Mouse (Mus musculus): ENCODE data around the gene Sco2. TPM values are rescaled to one million over a fixed set of nuclear protein-coding genes. Genes with fewer than 3 reads are reported as not detected.

Gene Sco2
- polyA plus RNA-seq, 1 experiment from 2014 or later, result 7.4 TPM

GRCm38 (mm10) chr15:89376957-89377356 is 3.3 kb upstream of the Sco2 start, which contains the start of gene Tymp:
Gene Tymp, minus strand, starts transcription at chr15:89377039.
- H3K9ac ChIP-seq (ENCODE audit: low read depth, low read length), result no peak within 1 kb of the TSS
- peak within 1 kb of the TSS; percentile 31 for H3K4me2 ChIP-seq
- H3K27ac ChIP-seq (ENCODE audit: low read depth, low read length), result no peak within 1 kb of the TSS
- peaks cover 43% of the 10 kb centered on the region for H3K27me3 ChIP-seq (ENCODE audit: control insufficient read depth, insufficient read depth, low read length)
- peaks cover 4% of the 10 kb centered on the region for H3K36me3 ChIP-seq (ENCODE audit: control insufficient read depth, insufficient read depth, low read length)
- WGBS (ENCODE audit: insufficient replicate concordance), result 15% methylated on average over 16 of the region's 16 CpGs
- peaks cover 25% of the 10 kb centered on the region for H3K4me1 ChIP-seq (ENCODE audit: control insufficient read depth, insufficient read depth, low read length)
- no peaks in the 10 kb centered on the region for H3K9me3 ChIP-seq (replicated peaks; ENCODE audit: control insufficient read depth, low read length)
- H3K4me3 ChIP-seq (ENCODE audit: low read depth, low read length), result peak within 1 kb of the TSS; percentile 14; the same call in 1 of the 2 replicates
- no peak for ATAC-seq (replicated peaks; ENCODE audit: insufficient number of reproducible peaks, low FRiP score, low TSS enrichment)

DNA sequence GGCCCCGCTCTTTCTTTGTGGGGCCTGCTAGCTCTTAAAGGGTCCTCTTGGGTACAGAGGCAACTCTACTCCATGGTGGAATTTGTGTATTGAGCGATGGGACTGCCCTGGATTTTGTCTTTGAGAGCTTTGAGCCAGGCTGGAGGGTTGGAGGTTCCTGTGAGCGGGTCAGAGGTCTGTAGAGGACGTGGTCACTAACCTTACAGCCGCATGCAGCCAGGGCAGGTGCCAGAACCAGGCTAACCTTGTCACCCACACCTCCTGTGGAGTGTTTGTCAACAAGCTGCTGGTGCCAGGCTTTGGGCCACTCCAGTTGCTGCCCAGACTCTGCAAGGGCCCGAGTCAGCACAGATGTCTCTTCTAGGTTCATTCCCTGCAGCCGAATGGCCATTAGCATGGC is 2.4 kb upstream of the Sco2 start:
- no peak overlapping the region for H3K4me2 ChIP-seq
- no peak overlapping the region for H3K4me3 ChIP-seq (ENCODE audit: low read depth, low read length)
- peaks cover 43% of the 10 kb centered on the region for H3K27me3 ChIP-seq (ENCODE audit: control insufficient read depth, insufficient read depth, low read length)
- no peak overlapping the region for H3K27ac ChIP-seq (ENCODE audit: low read depth, low read length)
- peaks cover 25% of the 10 kb centered on the region for H3K4me1 ChIP-seq (ENCODE audit: control insufficient read depth, insufficient read depth, low read length)
- no peaks in the 10 kb centered on the region for H3K9me3 ChIP-seq (replicated peaks; ENCODE audit: control insufficient read depth, low read length)
- H3K9ac ChIP-seq (ENCODE audit: low read depth, low read length), result no peak overlapping the region
- ATAC-seq (replicated peaks; ENCODE audit: insufficient number of reproducible peaks, low FRiP score, low TSS enrichment), result no peak
- peaks cover 13% of the 10 kb centered on the region for H3K36me3 ChIP-seq (ENCODE audit: control insufficient read depth, insufficient read depth, low read length)
- 72% methylated on average over 7 of the region's 7 CpGs for WGBS (ENCODE audit: insufficient replicate concordance)

DNA sequence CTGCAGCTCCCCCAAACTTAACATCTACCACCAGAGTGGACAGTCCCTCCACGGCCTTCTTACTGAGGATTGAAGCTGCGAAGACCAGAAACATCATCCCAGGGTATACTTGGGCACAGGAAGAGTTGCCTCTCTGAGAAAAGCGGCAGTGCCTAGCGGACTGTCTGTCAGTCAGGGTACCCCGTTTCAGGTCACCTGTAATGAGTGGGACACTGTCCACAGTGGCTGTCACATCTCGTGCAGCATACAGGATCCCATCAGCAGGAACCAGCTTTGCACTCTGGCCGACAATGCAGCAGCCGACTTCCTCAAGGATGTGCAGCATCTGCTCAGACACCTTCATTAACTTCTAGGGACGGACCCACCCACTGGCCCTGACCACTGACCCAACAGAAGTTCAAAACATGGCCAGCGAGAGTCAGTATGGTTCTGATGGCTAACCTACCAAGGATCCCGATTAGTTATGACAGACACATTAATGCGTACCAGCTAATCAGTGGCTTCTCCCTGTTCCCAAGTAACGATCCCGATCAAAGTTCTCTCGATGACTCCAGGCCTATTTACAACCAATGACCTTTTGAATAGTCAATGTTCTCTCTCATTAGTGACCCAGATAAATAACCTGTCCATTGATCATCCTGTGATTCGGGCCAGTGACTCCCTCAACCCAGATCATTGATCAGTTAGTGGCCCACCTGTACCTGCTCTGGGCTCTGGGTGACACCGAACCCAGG is 1.3 kb upstream of the Sco2 start:
- Histone ChIP-seq H3K36me3 (ENCODE audit: control insufficient read depth, insufficient read depth, low read length) (peaks cover 20% of the 10 kb centered on the region), H3K4me1 (ENCODE audit: control insufficient read depth, insufficient read depth, low read length) (peaks cover 25% of the 10 kb centered on the region), H3K27me3 (ENCODE audit: control insufficient read depth, insufficient read depth, low read length) (peaks cover 39% of the 10 kb centered on the region), H3K9ac (ENCODE audit: low read depth, low read length) (no peak overlapping the region), H3K4me2 (no peak overlapping the region; the same call in 1 of the 2 replicates), H3K4me3 (ENCODE audit: low read depth, low read length) (no peak overlapping the region), H3K27ac (ENCODE audit: low read depth, low read length) (no peak overlapping the region), H3K9me3 (replicated peaks; ENCODE audit: control insufficient read depth, low read length) (no peaks in the 10 kb centered on the region)
- WGBS (ENCODE audit: insufficient replicate concordance), result 92% methylated on average over 17 of the region's 17 CpGs
- no peak for ATAC-seq (replicated peaks; ENCODE audit: insufficient number of reproducible peaks, low FRiP score, low TSS enrichment)

DNA sequence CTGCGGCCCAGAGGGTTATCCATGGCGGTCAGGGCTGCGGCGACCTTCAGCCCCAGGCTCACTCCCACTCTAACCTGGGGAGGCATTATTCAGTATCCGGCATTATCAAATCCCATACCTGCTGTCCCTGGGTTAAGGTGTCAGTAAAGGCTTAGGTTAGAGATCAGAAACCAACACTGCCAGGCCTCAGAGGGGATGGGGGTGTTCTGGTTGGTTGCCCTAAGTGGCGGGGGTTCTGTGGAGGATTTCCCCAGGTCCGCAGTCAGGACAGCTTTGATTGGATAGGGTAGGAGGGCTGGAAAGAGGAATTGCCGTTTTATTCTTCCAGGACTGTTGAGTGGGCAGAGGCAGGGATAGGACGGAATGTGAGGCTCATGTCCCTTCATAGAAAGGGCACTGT is 694 bp upstream of the Sco2 start:
- Histone ChIP-seq H3K4me2 (peak overlapping the region; percentile 82), H3K9ac (ENCODE audit: low read depth, low read length) (peak overlapping the region; percentile 79), H3K36me3 (ENCODE audit: control insufficient read depth, insufficient read depth, low read length) (peaks cover 26% of the 10 kb centered on the region), H3K27ac (ENCODE audit: low read depth, low read length) (peak overlapping the region; percentile 94), H3K4me1 (ENCODE audit: control insufficient read depth, insufficient read depth, low read length) (peaks cover 23% of the 10 kb centered on the region), H3K27me3 (ENCODE audit: control insufficient read depth, insufficient read depth, low read length) (peaks cover 34% of the 10 kb centered on the region), H3K4me3 (ENCODE audit: low read depth, low read length) (peak overlapping the region; percentile 72), H3K9me3 (replicated peaks; ENCODE audit: control insufficient read depth, low read length) (no peaks in the 10 kb centered on the region)
- 0 out of 2 replicates have a peak, but pooled peaks have one; percentile 1 for ATAC-seq (replicated peaks; ENCODE audit: insufficient number of reproducible peaks, low FRiP score, low TSS enrichment)
- 51% methylated on average over 9 of the region's 9 CpGs for WGBS (ENCODE audit: insufficient replicate concordance)

DNA sequence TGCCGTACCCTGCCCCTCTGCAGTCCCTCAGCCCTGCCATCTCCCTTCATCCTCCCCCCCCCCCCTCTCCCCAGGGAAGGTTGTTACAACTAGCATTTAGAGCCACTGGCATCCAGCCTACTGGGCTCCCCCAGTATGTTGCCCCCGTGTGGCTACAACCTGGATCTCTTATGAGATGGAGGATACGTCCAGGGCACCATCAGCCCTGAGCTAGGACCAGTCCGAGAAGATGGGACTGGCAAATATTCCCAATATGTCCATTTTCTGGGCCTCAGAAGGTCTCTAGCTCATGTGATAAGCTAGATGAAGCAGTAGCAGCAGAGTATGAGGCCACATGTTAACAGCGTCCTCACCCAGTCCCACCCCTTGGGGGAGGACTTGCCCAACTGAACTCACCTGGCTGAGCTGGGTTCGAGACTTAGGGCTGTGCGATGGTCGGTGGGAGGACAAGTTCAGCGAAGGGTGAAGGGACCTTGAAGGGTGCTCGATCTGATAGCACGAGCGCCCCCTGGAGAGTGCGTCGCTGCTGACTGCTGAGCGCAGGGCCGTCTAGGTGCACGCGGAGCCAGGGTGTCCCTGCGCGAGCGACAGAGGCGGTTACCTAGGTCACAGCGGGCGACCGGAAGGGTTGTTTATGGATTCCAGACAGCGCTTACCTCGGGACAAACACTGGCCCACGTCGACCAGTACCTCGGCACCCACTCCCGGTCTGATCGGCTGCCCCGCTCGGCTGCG is 452 bp downstream of the Sco2 start:
- 2% methylated on average over 35 of the region's 35 CpGs for WGBS (ENCODE audit: insufficient replicate concordance)
- Histone ChIP-seq H3K36me3 (ENCODE audit: control insufficient read depth, insufficient read depth, low read length) (peaks cover 33% of the 10 kb centered on the region), H3K27ac (ENCODE audit: low read depth, low read length) (peak overlapping the region; percentile 94), H3K9me3 (replicated peaks; ENCODE audit: control insufficient read depth, low read length) (no peaks in the 10 kb centered on the region), H3K9ac (ENCODE audit: low read depth, low read length) (peak overlapping the region; percentile 79), H3K4me2 (peak overlapping the region; percentile 82), H3K4me3 (ENCODE audit: low read depth, low read length) (peak overlapping the region; percentile 72), H3K27me3 (ENCODE audit: control insufficient read depth, insufficient read depth, low read length) (peaks cover 23% of the 10 kb centered on the region), H3K4me1 (ENCODE audit: control insufficient read depth, insufficient read depth, low read length) (peaks cover 11% of the 10 kb centered on the region)
- peak; percentile 71 for ATAC-seq (replicated peaks; ENCODE audit: insufficient number of reproducible peaks, low FRiP score, low TSS enrichment)

GRCm38 (mm10) chr15:89372536-89372935 is 1.1 kb downstream of the Sco2 start:
- 80% methylated on average over 7 of the region's 7 CpGs for WGBS (ENCODE audit: insufficient replicate concordance)
- H3K27me3 ChIP-seq (ENCODE audit: control insufficient read depth, insufficient read depth, low read length), result peaks cover 16% of the 10 kb centered on the region
- H3K9me3 ChIP-seq (replicated peaks; ENCODE audit: control insufficient read depth, low read length), result no peaks in the 10 kb centered on the region
- H3K4me1 ChIP-seq (ENCODE audit: control insufficient read depth, insufficient read depth, low read length), result peaks cover 10% of the 10 kb centered on the region
- peak overlapping the region; percentile 82 for H3K4me2 ChIP-seq
- ATAC-seq (replicated peaks; ENCODE audit: insufficient number of reproducible peaks, low FRiP score, low TSS enrichment), result no peak
- peaks cover 40% of the 10 kb centered on the region for H3K36me3 ChIP-seq (ENCODE audit: control insufficient read depth, insufficient read depth, low read length)
- H3K4me3 ChIP-seq (ENCODE audit: low read depth, low read length), result peak overlapping the region; percentile 72
- H3K27ac ChIP-seq (ENCODE audit: low read depth, low read length), result peak overlapping the region; percentile 94; the same call in 1 of the 2 replicates
- H3K9ac ChIP-seq (ENCODE audit: low read depth, low read length), result peak overlapping the region; percentile 79; the same call in 1 of the 2 replicates

DNA sequence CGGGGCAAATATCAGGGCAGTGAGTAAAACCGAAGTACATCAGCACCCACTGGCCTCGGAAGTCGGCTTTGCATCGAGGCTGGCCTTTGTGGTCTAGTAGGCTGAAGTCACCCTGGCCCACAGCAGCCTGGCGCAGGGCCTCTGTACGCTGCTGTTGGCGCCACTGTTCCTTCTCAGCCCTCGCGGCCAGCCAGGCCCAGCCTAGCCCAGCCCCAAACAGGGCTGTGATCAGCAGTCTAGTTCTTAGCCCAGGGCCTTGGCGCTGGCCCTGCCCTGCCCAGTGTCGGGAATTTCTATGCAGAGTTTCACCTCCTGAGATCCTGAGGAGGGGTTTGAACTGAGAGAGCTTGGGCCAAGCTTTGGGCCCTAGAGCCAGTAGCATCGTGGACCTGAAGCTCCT is 1.6 kb downstream of the Sco2 start:
- WGBS (ENCODE audit: insufficient replicate concordance), result 92% methylated on average over 13 of the region's 13 CpGs
- Histone ChIP-seq H3K9me3 (replicated peaks; ENCODE audit: control insufficient read depth, low read length) (no peaks in the 10 kb centered on the region), H3K27ac (ENCODE audit: low read depth, low read length) (no peak overlapping the region), H3K36me3 (ENCODE audit: control insufficient read depth, insufficient read depth, low read length) (peaks cover 42% of the 10 kb centered on the region), H3K27me3 (ENCODE audit: control insufficient read depth, insufficient read depth, low read length) (peaks cover 12% of the 10 kb centered on the region), H3K4me3 (ENCODE audit: low read depth, low read length) (no peak overlapping the region), H3K9ac (ENCODE audit: low read depth, low read length) (no peak overlapping the region), H3K4me1 (ENCODE audit: control insufficient read depth, insufficient read depth, low read length) (peaks cover 10% of the 10 kb centered on the region; the same call in 1 of the 2 replicates), H3K4me2 (no peak overlapping the region)
- ATAC-seq (replicated peaks; ENCODE audit: insufficient number of reproducible peaks, low FRiP score, low TSS enrichment), result no peak

GRCm38 (mm10) chr15:89365141-89365551 is 8.5 kb downstream of the Sco2 start:
- Histone ChIP-seq H3K9me3 (replicated peaks; ENCODE audit: control insufficient read depth, low read length) (no peaks in the 10 kb centered on the region), H3K4me2 (no peak overlapping the region), H3K27ac (ENCODE audit: low read depth, low read length) (no peak overlapping the region), H3K36me3 (ENCODE audit: control insufficient read depth, insufficient read depth, low read length) (peaks cover 61% of the 10 kb centered on the region), H3K4me1 (ENCODE audit: control insufficient read depth, insufficient read depth, low read length) (no peaks in the 10 kb centered on the region), H3K9ac (ENCODE audit: low read depth, low read length) (no peak overlapping the region), H3K4me3 (ENCODE audit: low read depth, low read length) (no peak overlapping the region), H3K27me3 (ENCODE audit: control insufficient read depth, insufficient read depth, low read length) (no peaks in the 10 kb centered on the region)
- WGBS (ENCODE audit: insufficient replicate concordance), result 87% methylated on average over 4 of the region's 4 CpGs
- no peak for ATAC-seq (replicated peaks; ENCODE audit: insufficient number of reproducible peaks, low FRiP score, low TSS enrichment)
